Mouse (Mus musculus): ENCODE measurements around the gene Hcn4. TPM values are rescaled to one million over a fixed set of nuclear protein-coding genes. Genes with fewer than 3 reads are reported as not detected.

The Hcn4 gene
- 1 to 10 TPM; 1.9 TPM for total RNA-seq (2021)

DNA sequence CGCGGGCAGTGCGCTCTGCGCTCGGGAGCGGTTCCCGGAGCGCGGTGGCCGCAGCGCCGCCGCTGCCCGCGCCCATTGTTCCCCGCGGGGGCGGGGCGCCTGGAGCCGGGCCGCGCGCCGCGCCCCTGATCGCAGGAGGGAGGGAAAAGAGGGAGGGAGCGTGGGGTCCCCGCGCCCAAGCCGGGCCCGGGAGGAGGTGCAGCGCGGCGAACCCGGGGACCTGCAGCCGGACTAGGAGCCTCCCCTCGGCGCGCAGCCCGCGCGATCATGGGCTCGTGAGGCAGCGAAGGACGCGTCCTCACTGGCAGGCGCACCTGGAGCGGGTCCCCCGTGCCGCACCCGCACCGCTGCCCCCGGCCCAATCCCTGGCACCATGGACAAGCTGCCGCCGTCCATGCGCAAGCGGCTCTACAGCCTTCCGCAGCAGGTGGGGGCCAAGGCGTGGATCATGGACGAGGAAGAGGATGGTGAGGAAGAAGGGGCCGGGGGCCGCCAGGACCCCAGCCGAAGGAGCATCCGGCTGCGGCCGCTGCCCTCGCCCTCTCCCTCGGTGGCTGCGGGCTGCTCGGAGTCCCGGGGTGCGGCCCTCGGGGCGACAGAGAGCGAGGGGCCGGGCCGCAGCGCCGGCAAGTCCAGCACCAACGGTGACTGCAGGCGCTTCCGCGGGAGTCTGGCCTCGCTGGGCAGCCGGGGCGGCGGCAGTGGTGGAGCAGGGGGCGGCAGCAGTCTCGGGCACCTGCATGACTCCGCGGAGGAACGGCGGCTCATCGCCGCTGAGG, at the start of gene Hcn4:
TSS of gene Hcn4 (plus strand) at position 274 of the 779 bp plus-strand sequence.
- no peak for DNase-seq (ENCODE audit: extremely low spot score in 1 of 2, low spot score in 1 of 2)

DNA sequence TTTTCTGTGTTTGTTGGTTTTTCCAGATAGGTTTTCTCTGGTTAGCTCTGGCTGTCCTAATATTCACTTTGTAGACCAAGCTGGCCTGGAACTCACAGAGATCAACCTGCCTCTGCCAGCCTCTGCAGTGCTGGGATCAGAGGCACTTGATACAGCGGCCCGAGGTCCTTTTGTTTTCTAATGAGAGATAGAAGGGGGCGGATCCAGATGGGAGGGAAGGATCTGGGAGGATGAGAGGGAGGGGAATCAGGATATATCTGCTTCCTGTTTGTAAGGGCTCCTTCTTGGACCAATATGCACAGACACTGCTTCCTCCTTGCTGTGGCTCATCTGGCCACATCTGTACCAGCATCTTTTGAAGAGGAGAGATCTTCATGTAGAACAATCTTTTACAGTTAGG, 48.5 kb upstream of the Hcn4 start:
- DNase-seq (ENCODE audit: extremely low spot score in 1 of 2, low spot score in 1 of 2), result no peak

DNA sequence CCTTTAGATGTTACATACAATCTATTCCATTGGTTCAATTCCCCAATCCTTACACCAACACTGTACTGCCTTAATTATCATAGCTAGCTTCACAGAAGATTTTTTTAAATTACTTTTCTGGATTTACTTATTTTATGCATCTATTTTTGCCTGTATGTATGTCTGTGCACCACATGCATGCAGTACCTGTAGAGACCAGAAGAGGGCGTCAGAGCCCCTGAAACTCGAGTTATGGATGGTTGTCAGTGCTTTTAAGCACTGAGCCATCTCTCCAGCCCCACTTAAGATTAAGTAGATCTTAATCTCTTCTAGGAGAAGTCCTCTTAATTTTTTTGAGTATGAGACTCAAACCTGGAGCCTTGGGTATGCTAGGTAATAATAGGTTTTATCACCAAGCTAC, 47.8 kb upstream of the Hcn4 start:
- DNase-seq (ENCODE audit: extremely low spot score in 1 of 2, low spot score in 1 of 2), result no peak

DNA sequence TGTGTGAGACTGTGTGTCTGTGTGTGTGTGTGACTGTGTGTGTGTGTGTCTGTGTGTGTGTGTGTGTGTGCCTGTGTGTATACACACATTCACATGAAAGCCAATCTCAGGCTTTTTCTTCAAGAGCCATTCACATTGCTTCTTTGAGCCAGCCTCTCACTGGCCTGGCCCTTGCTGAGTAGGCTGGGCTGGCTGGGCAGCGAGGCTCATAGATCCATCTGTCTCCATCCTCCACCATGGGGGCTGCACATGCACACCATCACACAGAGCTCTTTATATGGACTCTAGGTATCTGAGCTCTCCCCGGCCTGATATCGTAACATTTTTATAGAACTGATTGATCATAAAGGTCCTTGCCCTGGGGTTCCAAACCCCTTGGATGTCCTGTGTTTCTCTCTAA, 33.7 kb upstream of the Hcn4 start:
- DNase-seq (ENCODE audit: extremely low spot score in 1 of 2, low spot score in 1 of 2), result no peak

DNA sequence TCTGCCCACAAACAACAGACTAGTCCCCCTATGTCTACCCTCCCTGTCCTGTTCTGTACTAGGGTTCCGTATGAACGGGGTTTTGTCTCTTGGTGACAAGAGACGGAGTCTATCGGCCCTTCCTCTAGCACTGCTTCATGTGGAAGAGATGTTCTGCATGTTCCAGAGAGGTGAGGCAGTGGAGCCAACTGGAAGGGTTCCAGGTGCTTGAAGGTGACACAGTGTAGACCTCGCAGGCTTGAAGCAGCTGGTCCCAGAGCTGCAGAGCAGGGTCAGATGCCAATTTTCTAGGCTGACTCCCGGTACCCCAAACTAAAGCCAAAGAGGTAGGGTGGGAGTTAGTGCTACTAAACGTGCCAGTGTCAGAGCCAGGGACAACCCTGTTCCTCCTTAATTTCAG, 25.1 kb upstream of the Hcn4 start:
- no peak for DNase-seq (ENCODE audit: extremely low spot score in 1 of 2, low spot score in 1 of 2)

DNA sequence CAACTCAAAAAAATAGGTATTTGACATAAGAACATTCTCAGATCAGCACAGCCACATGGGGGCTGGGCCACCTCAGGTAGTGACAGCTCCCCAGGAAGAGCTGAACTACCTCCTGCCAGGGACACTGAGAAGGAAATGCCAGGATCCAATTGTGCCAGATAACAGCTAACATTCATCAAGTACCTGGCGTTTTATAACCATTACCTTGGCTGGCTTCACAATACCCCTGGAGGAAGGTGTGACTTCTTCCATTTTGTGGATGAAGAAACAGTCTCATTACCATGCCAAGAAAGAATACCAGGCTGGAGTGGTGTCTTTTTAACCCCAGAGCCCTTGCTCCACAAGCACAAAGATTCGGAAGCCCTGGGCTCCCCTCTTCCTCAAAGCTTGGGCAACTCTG, 21.8 kb upstream of the Hcn4 start:
- no peak for DNase-seq (ENCODE audit: extremely low spot score in 1 of 2, low spot score in 1 of 2)

DNA sequence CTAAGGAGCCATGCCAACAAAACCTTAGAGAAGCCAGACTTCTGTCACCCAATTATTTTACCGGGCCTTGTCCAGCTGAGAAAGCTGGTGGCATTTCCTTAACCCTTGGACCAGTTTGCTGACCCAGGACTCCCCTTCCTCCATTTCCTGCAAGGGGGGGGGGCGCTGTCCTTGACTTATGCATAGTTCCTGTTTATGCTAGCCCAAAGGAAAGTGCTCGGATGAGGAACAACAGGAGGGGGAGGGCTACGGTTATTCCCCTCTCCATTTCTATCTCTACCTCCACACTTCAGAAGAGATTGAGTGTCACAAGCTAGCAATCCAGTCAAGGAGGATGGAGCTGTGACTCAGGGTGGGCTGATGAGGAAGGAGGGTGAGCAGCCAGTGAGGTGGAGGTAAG, 20.9 kb upstream of the Hcn4 start:
- no peak for DNase-seq (ENCODE audit: extremely low spot score in 1 of 2, low spot score in 1 of 2)

DNA sequence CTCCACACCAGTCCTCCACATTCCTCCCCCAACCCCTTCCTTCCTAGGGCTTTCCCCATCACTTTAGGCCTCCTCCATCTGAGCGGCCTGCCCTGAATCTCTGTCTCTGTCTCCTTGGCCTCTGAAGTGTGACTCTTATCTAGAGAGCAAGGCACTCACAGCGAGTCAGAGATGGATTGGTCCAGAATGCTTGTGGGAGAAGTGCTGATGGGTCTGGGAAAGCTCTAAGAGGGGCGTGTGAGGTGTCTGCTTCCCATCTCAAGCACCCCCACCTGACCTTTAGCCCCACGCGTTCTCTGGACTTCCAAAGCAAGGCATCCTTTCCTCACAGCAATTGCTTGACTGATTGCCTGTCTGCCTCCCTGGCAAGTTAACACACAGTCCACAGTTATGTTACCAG, 20.4 kb upstream of the Hcn4 start:
- DNase-seq (ENCODE audit: extremely low spot score in 1 of 2, low spot score in 1 of 2), result no peak

DNA sequence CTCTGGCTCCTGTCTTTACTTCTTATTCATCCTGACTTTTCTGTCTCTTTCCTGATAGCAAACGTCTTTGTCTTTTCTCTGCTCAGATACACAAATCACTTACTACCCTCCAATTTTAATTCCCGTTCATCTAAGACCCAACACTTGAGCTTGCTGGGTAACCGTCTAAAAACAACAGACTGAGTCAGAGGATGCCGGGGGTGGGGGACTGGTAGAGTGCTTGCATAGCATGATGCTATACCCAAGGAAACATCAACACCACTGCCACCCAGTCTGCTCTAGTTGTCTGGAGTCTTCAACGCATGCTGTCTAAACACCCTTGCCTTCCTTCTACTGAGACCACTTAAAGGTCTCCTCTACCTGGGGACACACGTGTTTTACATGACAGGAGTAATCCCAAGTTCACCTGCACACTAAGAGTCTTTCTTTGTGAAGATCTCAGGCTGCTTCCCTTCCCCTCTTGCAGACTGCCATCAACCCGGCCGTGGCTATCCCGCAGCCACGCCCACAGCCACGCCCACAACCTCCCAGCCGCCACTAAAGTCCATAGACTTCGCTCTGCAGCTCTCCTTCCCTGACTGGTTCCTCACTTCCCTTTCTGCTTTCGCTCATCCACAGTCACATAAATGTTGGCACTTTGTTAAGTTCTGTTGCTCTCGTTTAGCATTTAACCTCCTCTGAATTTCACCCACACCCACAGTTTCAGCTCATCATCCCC, 17.5 kb upstream of the Hcn4 start:
- DNase-seq (ENCODE audit: extremely low spot score in 1 of 2, low spot score in 1 of 2), result peak in 1 of 2 experiments; percentile 32

DNA sequence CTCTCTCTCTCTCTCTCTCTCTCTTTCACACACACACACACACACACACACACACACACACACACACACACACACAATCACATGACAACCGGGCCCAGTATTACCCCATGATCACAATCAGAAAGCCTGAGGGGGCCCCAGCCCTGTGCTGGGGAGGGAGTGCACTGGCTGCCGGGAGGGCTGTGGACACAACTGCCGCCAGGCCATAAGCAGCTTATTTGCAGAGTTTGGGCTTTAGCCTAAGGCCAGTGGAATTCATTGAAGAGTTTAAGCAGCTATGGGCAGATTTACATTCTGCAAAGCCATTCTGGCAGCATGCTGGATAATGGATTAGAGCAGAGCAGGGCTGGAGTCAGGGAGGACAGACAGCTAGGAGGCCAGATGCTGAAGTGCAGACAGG, 12.0 kb upstream of the Hcn4 start:
- no peak for DNase-seq (ENCODE audit: extremely low spot score in 1 of 2, low spot score in 1 of 2)

DNA sequence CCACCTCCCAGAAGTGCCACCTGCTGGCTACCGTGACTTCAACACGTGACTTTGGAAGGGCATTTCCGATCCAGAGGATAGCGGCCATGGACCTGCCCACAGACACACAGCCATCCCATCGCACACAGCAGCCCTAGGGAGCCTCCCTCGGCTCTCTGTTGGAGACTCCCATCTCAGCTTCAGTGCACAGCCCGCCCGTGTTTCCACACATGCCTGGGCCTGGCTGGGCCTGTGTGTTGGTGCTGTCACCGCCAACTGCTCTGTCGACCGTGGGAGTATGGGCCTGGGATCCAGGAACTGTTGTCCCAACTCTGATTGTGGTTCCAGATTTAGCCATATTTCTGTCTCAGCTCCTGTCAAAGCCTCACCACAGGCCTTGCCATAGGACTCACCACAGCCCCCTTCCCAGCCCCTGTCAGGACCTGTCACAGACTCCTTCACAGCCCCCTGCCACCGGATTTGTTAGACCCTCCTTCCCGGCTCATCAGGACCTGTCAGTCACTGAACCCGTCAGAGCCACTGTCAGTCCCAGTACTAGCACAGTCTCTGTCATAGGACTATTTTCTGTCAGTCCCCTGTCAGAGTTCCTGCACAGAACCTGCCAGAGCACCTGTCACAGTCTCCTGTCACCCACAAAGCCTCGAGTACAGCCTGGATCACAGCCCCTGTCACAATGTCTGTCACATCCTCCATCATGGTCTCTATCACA, 7.5 kb upstream of the Hcn4 start:
- peak; percentile 31 to 40 for DNase-seq (ENCODE audit: extremely low spot score in 1 of 2, low spot score in 1 of 2)

DNA sequence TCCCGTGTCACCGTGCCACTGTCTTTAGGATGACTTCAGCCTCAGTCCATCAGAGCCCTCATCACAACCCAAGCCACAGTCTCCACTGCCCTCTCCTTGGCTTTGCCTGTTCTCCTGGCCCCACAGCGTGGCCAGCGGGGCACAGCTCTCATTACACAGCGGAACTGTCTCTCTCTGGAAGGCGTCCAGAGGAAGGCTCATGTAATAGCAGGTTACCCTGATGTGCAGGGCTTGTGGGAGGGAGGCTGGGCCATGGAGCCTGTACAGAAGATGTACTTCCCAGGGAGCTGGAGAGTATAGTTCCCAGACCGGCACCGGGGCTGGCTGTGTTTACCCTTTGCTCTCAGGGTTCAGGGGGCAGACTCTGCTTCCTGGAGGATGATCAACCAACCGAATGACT, 6.8 kb upstream of the Hcn4 start:
- DNase-seq (ENCODE audit: extremely low spot score in 1 of 2, low spot score in 1 of 2), result no peak

DNA sequence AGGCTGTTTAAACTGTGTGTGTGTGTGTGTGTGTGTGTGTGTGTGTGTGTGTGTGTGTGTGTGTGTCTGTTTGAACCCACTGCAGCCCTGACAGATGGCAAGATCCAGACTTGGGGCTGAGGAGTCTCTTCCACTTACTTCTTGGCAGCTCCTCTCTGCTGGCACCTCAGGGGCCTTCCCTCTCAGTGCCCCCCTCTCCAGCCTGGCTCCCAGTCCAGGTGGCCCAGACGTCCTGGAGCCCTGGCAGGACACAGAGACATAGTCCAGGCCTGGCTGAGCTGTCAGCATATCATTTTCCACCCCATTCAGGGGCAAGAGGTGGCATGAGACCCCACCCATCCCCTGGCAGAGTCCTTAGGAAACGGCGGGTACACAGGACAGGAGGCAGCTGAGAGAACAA, 5.5 kb upstream of the Hcn4 start:
- DNase-seq (ENCODE audit: extremely low spot score in 1 of 2, low spot score in 1 of 2), result no peak

DNA sequence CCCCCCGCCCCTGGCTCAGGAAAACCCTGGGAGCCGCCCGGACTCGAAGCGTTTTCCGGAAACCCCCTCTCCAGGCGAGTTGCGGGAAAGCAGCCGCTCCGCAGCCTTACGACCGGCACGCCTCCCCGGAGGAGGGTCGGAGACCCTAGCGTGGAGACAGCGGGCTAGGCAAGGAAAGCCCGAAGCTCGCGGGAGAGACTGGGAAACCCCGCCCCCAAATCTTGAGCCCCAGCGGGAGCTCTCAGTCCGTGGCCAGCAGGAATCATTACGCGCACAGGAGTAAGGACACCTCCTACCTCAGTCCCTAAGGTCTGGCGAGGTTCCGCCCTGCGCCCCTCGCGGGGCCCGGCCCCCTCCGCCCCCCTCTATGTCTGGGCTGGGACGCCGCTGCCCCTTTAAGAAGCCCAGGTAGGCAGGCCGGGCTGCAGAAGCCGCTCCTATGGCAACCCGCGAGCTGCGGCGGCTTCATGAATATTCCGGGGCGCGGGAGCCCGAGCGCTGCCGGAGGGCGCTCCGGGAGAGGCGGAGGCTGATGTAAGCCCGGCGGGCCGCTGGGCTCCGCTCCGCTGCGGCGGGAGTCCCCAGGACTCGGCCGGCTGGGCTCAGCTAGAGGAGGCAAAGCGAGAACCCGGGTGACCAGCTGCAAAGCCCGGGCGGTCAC, 651 bp upstream of the Hcn4 start:
- peak; percentile 41 to 47 for DNase-seq (ENCODE audit: extremely low spot score in 1 of 2, low spot score in 1 of 2)

DNA sequence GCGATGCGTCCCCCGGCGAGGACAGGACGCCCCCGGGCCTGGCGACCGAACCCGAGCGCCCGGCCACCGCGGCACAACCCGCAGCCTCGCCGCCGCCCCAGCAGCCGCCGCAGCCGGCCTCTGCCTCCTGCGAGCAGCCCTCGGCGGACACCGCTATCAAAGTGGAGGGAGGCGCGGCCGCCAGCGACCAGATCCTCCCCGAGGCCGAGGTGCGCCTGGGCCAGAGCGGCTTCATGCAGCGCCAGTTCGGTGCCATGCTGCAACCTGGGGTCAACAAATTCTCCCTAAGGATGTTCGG, 655 bp downstream of the Hcn4 start:
- DNase-seq (ENCODE audit: extremely low spot score in 1 of 2, low spot score in 1 of 2), result no peak

DNA sequence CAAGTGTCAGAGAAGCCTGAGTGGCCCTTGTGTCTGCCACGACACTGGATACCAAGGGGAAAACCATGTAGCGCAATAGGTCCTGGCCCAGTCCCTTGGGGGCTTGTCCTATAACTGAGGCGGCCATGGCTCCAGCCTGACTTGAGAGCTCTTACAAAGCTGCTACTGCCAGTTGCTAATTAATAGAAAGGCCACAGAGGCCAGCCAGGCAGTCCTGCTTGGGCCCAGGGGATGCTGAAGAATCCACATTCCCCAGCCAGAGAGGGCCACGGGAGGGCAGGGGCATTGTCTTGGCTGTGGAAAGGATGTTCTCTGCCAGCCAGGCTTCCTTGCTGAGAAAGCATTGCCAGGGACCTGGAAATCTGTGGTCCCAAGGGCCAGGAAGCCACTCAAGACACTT, 6.4 kb downstream of the Hcn4 start:
- no peak for DNase-seq (ENCODE audit: extremely low spot score in 1 of 2, low spot score in 1 of 2)

DNA sequence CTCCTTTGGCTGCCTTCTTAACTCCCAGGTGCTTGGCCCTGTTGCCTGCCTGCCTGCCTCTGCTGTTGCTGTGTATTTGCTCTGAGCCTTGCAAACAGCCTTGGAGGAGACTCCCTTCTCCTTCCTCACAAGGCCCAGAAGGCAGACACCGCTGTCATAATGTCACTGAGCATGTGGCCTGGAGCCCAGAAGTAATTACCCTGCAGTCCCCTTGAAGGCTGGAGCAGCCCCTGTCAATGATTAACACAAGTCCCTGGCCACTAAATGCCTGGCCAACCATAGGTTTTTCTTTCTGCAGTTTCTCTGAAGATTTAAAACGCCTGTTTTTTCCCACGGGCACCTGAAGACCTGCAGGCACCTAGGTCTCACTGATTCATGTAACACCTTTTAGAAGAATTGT, 9.7 kb downstream of the Hcn4 start:
- no peak for DNase-seq (ENCODE audit: extremely low spot score in 1 of 2, low spot score in 1 of 2)

DNA sequence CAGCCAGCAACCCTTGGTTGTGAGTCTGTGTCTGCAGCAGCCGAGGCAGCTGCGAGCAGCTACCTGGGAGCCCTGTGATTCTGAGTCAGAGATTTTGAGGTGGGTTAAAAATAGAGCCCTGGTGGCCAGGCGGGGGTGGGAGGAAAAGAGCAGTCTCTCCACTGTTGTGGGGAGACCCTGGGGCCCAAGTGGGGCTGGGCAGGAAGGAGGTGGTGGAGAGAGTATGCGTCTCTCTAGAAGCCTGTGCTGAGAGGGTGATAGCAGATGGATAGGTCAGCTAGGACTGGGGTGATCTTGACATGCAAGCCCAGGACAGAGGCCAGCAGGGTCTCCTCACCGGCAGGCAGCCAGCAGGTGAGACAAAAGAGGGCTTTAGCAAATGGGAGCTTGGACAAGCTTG, 14.0 kb downstream of the Hcn4 start:
- DNase-seq (ENCODE audit: extremely low spot score in 1 of 2, low spot score in 1 of 2), result no peak

DNA sequence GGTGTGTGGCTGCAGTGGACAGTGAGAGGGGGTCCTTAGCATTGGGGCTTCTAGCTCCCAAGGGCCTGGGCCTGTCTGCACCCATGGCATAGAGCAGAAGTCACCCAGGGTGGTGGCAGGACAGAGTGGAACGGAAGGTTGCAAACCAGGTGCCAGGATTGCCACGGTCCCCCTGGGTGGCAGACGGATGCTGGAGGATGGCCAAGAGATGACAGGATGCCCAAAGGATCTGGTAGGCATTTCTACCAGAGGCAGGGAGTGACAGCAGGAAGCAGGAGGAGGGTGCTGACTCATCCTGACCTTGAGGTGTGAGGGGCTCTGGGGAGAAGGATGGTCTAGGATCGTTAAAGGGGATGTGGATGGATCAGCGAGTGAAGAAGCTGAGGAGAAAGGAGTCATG, 15.3 kb downstream of the Hcn4 start:
- DNase-seq (ENCODE audit: extremely low spot score in 1 of 2, low spot score in 1 of 2), result no peak

DNA sequence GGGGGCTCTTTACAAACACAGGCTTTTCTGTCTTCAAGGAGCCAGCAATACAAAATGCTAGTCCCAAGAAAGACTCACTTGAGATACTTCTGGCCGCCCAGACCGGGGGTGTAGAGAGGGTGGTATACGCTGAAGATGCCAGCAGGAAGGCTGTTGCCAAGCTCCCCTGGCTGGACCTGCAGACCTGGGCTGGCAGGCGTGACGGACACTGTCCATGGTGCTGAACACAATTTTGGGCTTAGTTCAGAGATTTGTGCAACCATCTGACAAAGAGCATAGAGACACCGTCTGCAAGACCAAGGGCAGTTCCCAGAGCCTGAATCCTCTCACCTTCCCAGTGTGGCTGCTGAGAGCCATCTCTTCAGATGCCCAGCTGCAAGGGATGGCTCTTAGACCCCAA, 18.4 kb downstream of the Hcn4 start:
- peak in 1 of 2 experiments; percentile 41 for DNase-seq (ENCODE audit: extremely low spot score in 1 of 2, low spot score in 1 of 2)

DNA sequence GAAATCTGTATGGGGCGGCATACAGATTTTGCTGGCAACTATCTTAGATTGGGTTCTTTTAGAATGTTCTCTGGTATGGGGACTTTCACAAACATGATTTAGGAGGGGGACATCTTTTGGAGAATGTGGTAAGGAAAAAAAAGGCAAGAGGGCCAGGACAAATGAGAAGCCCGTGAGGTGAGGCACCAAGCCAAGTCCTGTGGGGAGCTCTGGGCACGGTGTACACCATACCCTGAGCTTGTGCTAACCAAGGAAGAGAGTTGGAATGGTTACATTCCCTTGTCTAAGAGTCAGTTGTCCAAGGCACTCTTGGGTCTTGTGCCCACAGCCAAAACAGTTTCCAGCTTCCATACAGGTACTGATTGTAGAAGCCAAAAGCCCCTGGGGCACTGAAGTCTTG, 21.4 kb downstream of the Hcn4 start:
- no peak for DNase-seq (ENCODE audit: extremely low spot score in 1 of 2, low spot score in 1 of 2)
